23 mouse cellular contexts compared by ENCODE assay signal in genomic region chr8:83426949-83427348, GRCm38 (mm10). TPM values are rescaled to one million over a fixed set of nuclear protein-coding genes. Genes with fewer than 3 reads are reported as not detected.
A peak's percentile ranks its signal among the peaks of the same experiment; 100 is the strongest.
DNase-seq lines count a peak whose midpoint lies in the region; ATAC-seq and TF ChIP-seq lines count a peak whose summit lies in the region.
"Had no signal": no experiment of that assay in that cellular context is flagged by ENCODE, and none has a peak within 500 bp of the region (broad histone marks: within the 10 kb centered on the region; RNA-seq: fewer than 3 reads in every experiment).

No protein-coding gene starts in this region.

- no peak overlapping the region for H3K4me3 ChIP-seq in liver, embryonic 13.5 days (replicated peaks)
- H3K4me3 ChIP-seq in lung, postnatal 0 days (ENCODE audit: low read depth, low read length): no peak overlapping the region
- H3K4me3 ChIP-seq: forebrain, embryonic 15.5 days; kidney, embryonic 15.5 days; lung, embryonic 15.5 days; megakaryocyte, embryonic 14.5 days had no signal

- WGBS in liver, embryonic 13.5 days (ENCODE audit: insufficient replicate concordance): 23% methylated on average over 7 of the region's 7 CpGs
- 12% methylated on average over 7 of the region's 7 CpGs for WGBS in lung, postnatal 0 days

- peak overlapping the region; percentile 10; the same call in 1 of the 2 replicates for H3K9ac ChIP-seq in liver, embryonic 13.5 days
- no peak overlapping the region for H3K9ac ChIP-seq in lung, postnatal 0 days (replicated peaks; ENCODE audit: low read depth)
- H3K9ac ChIP-seq: forebrain, embryonic 15.5 days; kidney, embryonic 15.5 days; lung, embryonic 15.5 days had no signal

- ATAC-seq in liver, embryonic 13.5 days (ENCODE audit: low read depth): peak; percentile 9; the same call in 1 of the 2 replicates
- ATAC-seq in lung, postnatal 0 days: peak; percentile 87
- ATAC-seq: forebrain, embryonic 15.5 days; hindbrain, postnatal 0 days; intestine, embryonic 16.5 days had no signal

- peaks cover 78% of the 10 kb centered on the region for H3K4me1 ChIP-seq in liver, embryonic 13.5 days (replicated peaks)
- H3K4me1 ChIP-seq in lung, postnatal 0 days (ENCODE audit: insufficient read depth, low read depth, low read length): no peaks in the 10 kb centered on the region
- H3K4me1 ChIP-seq: forebrain, embryonic 15.5 days; kidney, embryonic 15.5 days had no signal

- peak overlapping the region; percentile 67 for H3K27ac ChIP-seq in liver, embryonic 13.5 days
- H3K27ac ChIP-seq in lung, postnatal 0 days (ENCODE audit: low read length): no peak overlapping the region
- H3K27ac ChIP-seq: forebrain, embryonic 15.5 days; hindbrain, postnatal 0 days; kidney, embryonic 15.5 days; lung, embryonic 15.5 days had no signal

- no peaks in the 10 kb centered on the region for H3K9me3 ChIP-seq in liver, embryonic 13.5 days (replicated peaks)
- no peaks in the 10 kb centered on the region for H3K9me3 ChIP-seq in lung, postnatal 0 days (ENCODE audit: low read length)
- H3K9me3 ChIP-seq: forebrain, embryonic 15.5 days; kidney, embryonic 15.5 days; lung, embryonic 15.5 days; megakaryocyte, embryonic 14.5 days had no signal

- no peak for TF ChIP-seq CTCF in lung, postnatal 0 days (IDR thresholded peaks at IDR 0.05)

- intact Hi-C loops in left cerebral cortex, postnatal 14 days (cut with DNase I): no loop called here

- no peaks in the 10 kb centered on the region for H3K36me3 ChIP-seq in liver, embryonic 13.5 days
- H3K36me3 ChIP-seq in lung, postnatal 0 days (ENCODE audit: insufficient read depth, low read length): no peaks in the 10 kb centered on the region
- H3K36me3 ChIP-seq: forebrain, embryonic 15.5 days; kidney, embryonic 15.5 days; lung, embryonic 15.5 days had no signal

- TF ChIP-seq EP300 in lung, postnatal 0 days (IDR thresholded peaks at IDR 0.05): peak; percentile 32; the same call in 1 of the 2 replicates

- no peaks in the 10 kb centered on the region for H3K27me3 ChIP-seq in liver, embryonic 13.5 days
- H3K27me3 ChIP-seq in lung, postnatal 0 days (replicated peaks; ENCODE audit: insufficient read depth, low read length): no peaks in the 10 kb centered on the region
- H3K27me3 ChIP-seq: forebrain, embryonic 15.5 days; kidney, embryonic 15.5 days; lung, embryonic 15.5 days had no signal

- H3K4me2 ChIP-seq in liver, embryonic 13.5 days: no peak overlapping the region; the same call in 1 of the 2 replicates
- no peak overlapping the region for H3K4me2 ChIP-seq in lung, postnatal 0 days (replicated peaks; ENCODE audit: low read depth, low read length)
- H3K4me2 ChIP-seq: forebrain, embryonic 15.5 days; heart, embryonic 11.5 days; kidney, embryonic 15.5 days; lung, embryonic 15.5 days had no signal

- peak; percentile 31 to 48 for DNase-seq in lung, adult 18-20 months
- no peak for DNase-seq in lung, postnatal 10 days
- no peak for DNase-seq in liver, embryonic 13.5 days
- DNase-seq in lung, postnatal 0 days (ENCODE audit: low spot score): peak; percentile 63
- DNase-seq in spleen, adult 18-20 months: no peak
- DNase-seq in T-cell, adult 2 months (ENCODE audit: low spot score): no peak
- DNase-seq in left cerebral cortex, postnatal 14 days (ENCODE audit: low spot score in 2 of 2): no peak
- DNase-seq: adrenal gland, postnatal 25 days; cerebellum, adult 9-10 months; heart, postnatal 14 days; kidney, postnatal 4 days; midbrain, embryonic 14.5 days; right cerebral cortex, postnatal 14 days; thymus, postnatal 25 days had no signal

RNA-seq across cellular contexts. Expression of gene Scoc, which starts 31.2 kb away (rescaled TPM):
- 75.5 and 95.5 TPM in 2 replicates for polyA plus RNA-seq in liver, embryonic 13.5 days (2015; fragmentation: Nextera tagmentation; extraction: Ambion mirVana)
- 80.5 and 95.1 TPM in 2 replicates for polyA plus RNA-seq in lung, postnatal 0 days (2015; fragmentation: Nextera tagmentation; extraction: Ambion mirVana)
- 100 to 1,000 TPM; 250 to 264 TPM for total RNA-seq in left cerebral cortex, postnatal 14 days (2021)

RNA-seq across cellular contexts. Expression of gene Clgn, which starts 37.3 kb away (rescaled TPM):
- 0.38 and 0.58 TPM in 2 replicates for polyA plus RNA-seq in liver, embryonic 13.5 days (2015; fragmentation: Nextera tagmentation; extraction: Ambion mirVana)
- polyA plus RNA-seq in lung, postnatal 0 days (2015; fragmentation: Nextera tagmentation; extraction: Ambion mirVana): 0.07 and 0.11 TPM in 2 replicates
- total RNA-seq in left cerebral cortex, postnatal 14 days (2021): 1 to 10 TPM; 7.9 to 9.3 TPM
- total RNA-seq: gastrocnemius, adult 8-10 months; heart, postnatal 14 days had no signal
- polyA plus RNA-seq: C2C12 had no signal

Comparison
In these comparisons a context has a peak if more than half of its experiments do, and no peak if none do; other contexts are left out.
1. DNase-seq: peak in lung, adult 18-20 months (2 of 2) and lung, postnatal 0 days (single experiment); none in lung, postnatal 10 days (single experiment), liver, embryonic 13.5 days (single experiment), spleen, adult 18-20 months (0 of 2), T-cell, adult 2 months (single experiment) and left cerebral cortex, postnatal 14 days (0 of 2).